ENCODE assay signal across 8 mouse cellular contexts in the genomic region with DNA sequence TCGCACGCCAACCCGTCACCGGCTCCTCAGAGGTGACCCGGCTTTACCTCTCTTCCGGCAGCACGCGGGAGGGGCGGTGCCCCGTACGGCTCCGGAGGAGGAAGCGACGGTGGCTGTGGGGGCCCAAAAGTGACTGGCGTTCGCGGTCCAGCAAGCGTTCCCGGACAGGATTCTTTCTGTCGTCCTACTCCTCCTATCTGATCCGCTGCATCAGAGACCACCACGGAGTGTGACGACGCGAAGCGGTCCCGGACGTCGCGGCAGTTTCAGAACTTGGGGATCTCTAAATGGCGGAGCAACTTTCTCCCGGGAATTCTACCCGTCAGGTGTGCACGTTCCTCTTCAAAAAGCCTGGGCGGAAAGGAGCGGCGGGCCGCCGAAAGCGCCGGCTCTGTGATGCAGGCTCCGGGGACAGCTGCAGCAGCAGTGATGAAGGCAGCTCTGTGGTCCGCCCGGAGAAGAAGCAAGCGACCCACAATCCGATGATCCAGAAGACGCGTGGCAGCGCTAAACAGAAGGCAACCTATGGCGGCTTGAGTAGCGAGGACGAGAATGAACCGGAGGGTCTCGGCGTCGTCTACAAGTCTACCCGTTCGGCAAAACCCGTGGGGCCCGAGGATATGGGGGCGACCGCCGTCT. TPM values are rescaled to one million over a fixed set of nuclear protein-coding genes. Genes with fewer than 3 reads are reported as not detected.
DNase-seq lines count a peak whose midpoint lies in the region; ATAC-seq lines count a peak whose summit lies in the region.

A gene (minus strand): TSS at position 59 of the 639 bp plus-strand sequence.
A gene (plus strand): TSS at position 141 of the 639 bp plus-strand sequence.

- no peaks in the 10 kb centered on the region for H3K4me1 ChIP-seq in forebrain, embryonic 10.5 days
- H3K4me1 ChIP-seq in heart, embryonic 15.5 days (replicated peaks): no peaks in the 10 kb centered on the region
- H3K4me1 ChIP-seq in liver, embryonic 12.5 days: peaks cover 4% of the 10 kb centered on the region

- H3K4me3 ChIP-seq in forebrain, embryonic 10.5 days: peak within 1 kb of the TSS; percentile 62
- peak within 1 kb of the TSS; percentile 63 for H3K4me3 ChIP-seq in heart, embryonic 15.5 days
- peak within 1 kb of the TSS; percentile 72 for H3K4me3 ChIP-seq in liver, embryonic 12.5 days

- peak; percentile 63 to 71 for DNase-seq in CD8-positive naive resting alpha-beta T cell, adult 2 months (ENCODE audit: low read depth in 2 of 2, low spot score in 2 of 2)
- peak; percentile 55 for DNase-seq in c-Kit-negative CD71-positive TER-119-positive erythroid progenitor cells, embryonic 14.5 days (ENCODE audit: low read depth, low spot score)
- peak; percentile 79 for DNase-seq in forebrain, embryonic 10.5 days (ENCODE audit: extremely low spot score, low spot score)
- peak; percentile 88 for DNase-seq in kidney, postnatal 14 days
- peak; percentile 78 for DNase-seq in naive thymus-derived CD4-positive, alpha-beta T cell, adult 2 months (ENCODE audit: low read depth)
- DNase-seq in splenic B cell, adult 2 months (ENCODE audit: low read depth, low spot score): peak; percentile 79

- H3K27ac ChIP-seq in forebrain, embryonic 10.5 days: peak within 1 kb of the TSS; percentile 83
- peak within 1 kb of the TSS; percentile 62 for H3K27ac ChIP-seq in heart, embryonic 15.5 days
- H3K27ac ChIP-seq in liver, embryonic 12.5 days: no peak within 1 kb of the TSS

- peak; percentile 66 for ATAC-seq in heart, embryonic 15.5 days (replicated peaks; ENCODE audit: insufficient number of reproducible peaks, insufficient read depth, low FRiP score, low read depth)
- ATAC-seq in liver, embryonic 12.5 days: peak; percentile 91

- H3K9me3 ChIP-seq in forebrain, embryonic 10.5 days: no peaks in the 10 kb centered on the region
- no peaks in the 10 kb centered on the region for H3K9me3 ChIP-seq in heart, embryonic 15.5 days (replicated peaks)
- no peaks in the 10 kb centered on the region for H3K9me3 ChIP-seq in liver, embryonic 12.5 days (replicated peaks)

- H3K4me2 ChIP-seq in heart, embryonic 15.5 days: peak within 1 kb of the TSS; percentile 68
- H3K4me2 ChIP-seq in liver, embryonic 12.5 days: peak within 1 kb of the TSS; percentile 78

- H3K36me3 ChIP-seq in forebrain, embryonic 10.5 days (replicated peaks): no peaks in the 10 kb centered on the region
- H3K36me3 ChIP-seq in heart, embryonic 15.5 days: no peaks in the 10 kb centered on the region
- H3K36me3 ChIP-seq in liver, embryonic 12.5 days: no peaks in the 10 kb centered on the region
- H3K36me3 ChIP-seq in splenic B cell, adult 2 months (ENCODE audit: control insufficient read depth, insufficient read depth, low read length, poor library complexity, severe bottlenecking): no peaks in the 10 kb centered on the region

- H3K9ac ChIP-seq in heart, embryonic 15.5 days: peak within 1 kb of the TSS; percentile 55
- H3K9ac ChIP-seq in liver, embryonic 12.5 days: peak within 1 kb of the TSS; percentile 75

- WGBS in forebrain, embryonic 10.5 days: 16% methylated on average over 63 of the region's 63 CpGs
- WGBS in heart, embryonic 15.5 days: 15% methylated on average over 63 of the region's 63 CpGs
- WGBS in liver, embryonic 12.5 days (ENCODE audit: insufficient replicate concordance): 6% methylated on average over 63 of the region's 63 CpGs

- no peaks in the 10 kb centered on the region for H3K27me3 ChIP-seq in forebrain, embryonic 10.5 days (ENCODE audit: poor library complexity, severe bottlenecking)
- H3K27me3 ChIP-seq in heart, embryonic 15.5 days: no peaks in the 10 kb centered on the region
- no peaks in the 10 kb centered on the region for H3K27me3 ChIP-seq in liver, embryonic 12.5 days (replicated peaks)
- H3K27me3 ChIP-seq in splenic B cell, adult 2 months (ENCODE audit: control insufficient read depth, insufficient read depth, low read length, poor library complexity, severe bottlenecking): no peaks in the 10 kb centered on the region

RNA-seq across cellular contexts. Expression of the first gene that starts in this region (rescaled TPM):
- polyA plus RNA-seq in forebrain, embryonic 10.5 days (2016; fragmentation: Nextera tagmentation; extraction: Ambion mirVana): 376 and 385 TPM in 2 replicates
- 695 and 864 TPM in 2 replicates for polyA plus RNA-seq in heart, embryonic 15.5 days (2015; fragmentation: Nextera tagmentation; extraction: Ambion mirVana)
- 235 and 236 TPM in 2 replicates for polyA plus RNA-seq in liver, embryonic 12.5 days (2016; fragmentation: Nextera tagmentation; extraction: Ambion mirVana)

RNA-seq across cellular contexts. Expression of the second gene that starts in this region (rescaled TPM):
- 11.2 and 12.9 TPM in 2 replicates for polyA plus RNA-seq in forebrain, embryonic 10.5 days (2016; fragmentation: Nextera tagmentation; extraction: Ambion mirVana)
- 5.4 and 6.0 TPM in 2 replicates for polyA plus RNA-seq in heart, embryonic 15.5 days (2015; fragmentation: Nextera tagmentation; extraction: Ambion mirVana)
- polyA plus RNA-seq in liver, embryonic 12.5 days (2016; fragmentation: Nextera tagmentation; extraction: Ambion mirVana): 4.3 and 4.4 TPM in 2 replicates
